Mouse (Mus musculus) heart, adult 2 months (tissue): ENCODE measurements around the gene Dmrt3.

Experiments used
- CTCF ChIP-seq: fragments of 200-600 bp; IDR thresholded peaks from 2 replicates; pipeline ENCODE4 v1.8.1; 2022; ENCODE audit warnings: antibody characterized with exemption, mild to moderate bottlenecking, moderate library complexity
- EP300 ChIP-seq: fragments of 200-500 bp; IDR thresholded peaks from 2 replicates; pipeline ENCODE4 v1.6.1; 2011; ENCODE audit warnings: low read depth, low read length, control low read depth; ENCODE audit not compliant: insufficient read depth
- POLR2A ChIP-seq: fragments of 200-500 bp; IDR thresholded peaks from 2 replicates; pipeline ENCODE4 v1.6.1; 2011; ENCODE audit warnings: mild to moderate bottlenecking, low read depth, low read length, control low read depth; ENCODE audit not compliant: insufficient read depth

- TF ChIP-seq CTCF (no peak), POLR2A (no peak), EP300 (no peak)
These were observed 59.6 kb downstream of the Dmrt3 start for GRCm38 (mm10) chr19:25669593-25670248.
